Mouse (Mus musculus) embryonic facial prominence, embryonic 14.5 days (tissue): ENCODE data around the gene Kctd20. TPM values are rescaled to one million over a fixed set of nuclear protein-coding genes. Genes with fewer than 3 reads are reported as not detected.
"Not testable (repeated sequence)": the region's sequence is repeated elsewhere in the genome, so short reads cannot be mapped to it uniquely, and the experiment has no call there.

Source experiments
- ATAC-seq: fragments of 200-750 bp; cut with Nextera tagmentation; 2 replicates; pipeline ENCODE4 v1.8.0; 2017; ENCODE audit warnings: low read depth, moderate number of reproducible peaks, moderate TSS enrichment
- DNase-seq: peaks from one replicate; pipeline ENCODE4 v3.0.0-alpha.2; 2015; ENCODE audit warnings: low spot score
- H3K27ac ChIP-seq: fragments of 300-500 bp; sonication (generic); replicated peaks from 2 replicates; pipeline ENCODE4 v1.5.1; 2014; ENCODE audit warnings: low read depth, mild to moderate bottlenecking, low read length, moderate library complexity
- H3K27me3 ChIP-seq: fragments of 300-500 bp; sonication (generic); replicated peaks from 2 replicates; pipeline ENCODE4 v1.6.1; 2014; ENCODE audit warnings: low read length; ENCODE audit not compliant: control insufficient read depth, insufficient read depth
- H3K36me3 ChIP-seq: fragments of 300-500 bp; sonication (generic); 2 replicates; pipeline ENCODE4 v1.6.1; 2014; ENCODE audit warnings: low read length, mixed read lengths; ENCODE audit not compliant: control insufficient read depth, insufficient read depth
- H3K4me1 ChIP-seq: fragments of 300-500 bp; sonication (generic); 2 replicates; pipeline ENCODE4 v1.6.1; 2014; ENCODE audit warnings: antibody characterized with exemption, low read length; ENCODE audit not compliant: control insufficient read depth, insufficient read depth
- H3K4me2 ChIP-seq: fragments of 300-500 bp; sonication (generic); 2 replicates; pipeline ENCODE4 v1.6.1; 2014; ENCODE audit warnings: low read depth, mild to moderate bottlenecking, low read length, moderate library complexity, mixed read lengths
- H3K4me3 ChIP-seq: fragments of 300-500 bp; sonication (generic); 2 replicates; pipeline ENCODE4 v1.5.1; 2014; ENCODE audit warnings: low read depth, mild to moderate bottlenecking, low read length
- H3K9ac ChIP-seq: fragments of 300-500 bp; sonication (generic); 2 replicates; pipeline ENCODE4 v1.6.1; 2014; ENCODE audit warnings: low read depth, mild to moderate bottlenecking, low read length, moderate library complexity, mixed read lengths
- H3K9me3 ChIP-seq: fragments of 300-500 bp; sonication (generic); 2 replicates; pipeline ENCODE4 v1.6.1; 2016; ENCODE audit warnings: low read length; ENCODE audit not compliant: control insufficient read depth
- WGBS: fragments of 180-500 bp; shearing (Covaris S2); extraction: QIAGEN DNeasy Blood & Tissue Kit; methylation state at CpG from one replicate; pipeline ENCODE4 v1.1.7; 2014; 5-methylcytosine and 5-hydroxymethylcytosine counted together
- polyA plus RNA-seq: library from polyadenylated mRNA; unstranded; fragments of >200 nt; fragmentation: Nextera tagmentation; extraction: Ambion mirVana; gene quantifications from 2 replicates; pipeline ENCODE4 v1.2.1, GENCODE M21; 2014

Gene Kctd20
- polyA plus RNA-seq, 1 experiment from 2014 or later: 79.0 TPM

GRCm38 (mm10) chr17:28986833-28987232 lies 35.1 kb downstream of the Kctd20 start:
- Histone ChIP-seq H3K4me3 (no peak overlapping the region), H3K9ac (no peak overlapping the region), H3K36me3 (peaks cover 91% of the 10 kb centered on the region), H3K27me3 (no peaks in the 10 kb centered on the region), H3K4me2 (no peak overlapping the region), H3K4me1 (no peaks in the 10 kb centered on the region), H3K9me3 (no peaks in the 10 kb centered on the region), H3K27ac (no peak overlapping the region)
- DNase-seq (no peak), ATAC-seq (no peak)

GRCm38 (mm10) chr17:28987713-28988112 lies 36.0 kb downstream of the Kctd20 start:
- Histone ChIP-seq H3K36me3 (peaks cover 86% of the 10 kb centered on the region), H3K27me3 (no peaks in the 10 kb centered on the region), H3K4me1 (no peaks in the 10 kb centered on the region), H3K9ac (no peak overlapping the region), H3K9me3 (no peaks in the 10 kb centered on the region), H3K4me3 (no peak overlapping the region), H3K27ac (no peak overlapping the region), H3K4me2 (no peak overlapping the region)
- ATAC-seq (no peak), DNase-seq (peak; percentile 61)
- WGBS: 70% methylated on average over 4 of the region's 4 CpGs

GRCm38 (mm10) chr17:28988291-28988690 lies 36.5 kb downstream of the Kctd20 start:
- DNase-seq (peak; percentile 55), ATAC-seq (no peak)
- no peaks in the 10 kb centered on the region for H3K27me3 ChIP-seq
- no peaks in the 10 kb centered on the region for H3K4me1 ChIP-seq
- H3K4me2 ChIP-seq: no peak overlapping the region
- H3K36me3 ChIP-seq: peaks cover 81% of the 10 kb centered on the region
- WGBS: 85% methylated on average over 4 of the region's 4 CpGs
- H3K27ac ChIP-seq: no peak overlapping the region
- no peak overlapping the region for H3K4me3 ChIP-seq
- H3K9me3 ChIP-seq: no peaks in the 10 kb centered on the region
- no peak overlapping the region for H3K9ac ChIP-seq

- Histone ChIP-seq H3K27ac (no peak overlapping the region), H3K4me1 (no peaks in the 10 kb centered on the region), H3K4me2 (no peak overlapping the region), H3K27me3 (no peaks in the 10 kb centered on the region), H3K9ac (no peak overlapping the region), H3K4me3 (no peak overlapping the region), H3K9me3 (no peaks in the 10 kb centered on the region), H3K36me3 (peaks cover 74% of the 10 kb centered on the region)
- DNase-seq (no peak), ATAC-seq (no peak)
- 78% methylated on average over 3 of the region's 3 CpGs for WGBS
These were observed 37.2 kb downstream of the Kctd20 start for GRCm38 (mm10) chr17:28988996-28989395.

- no peak for ATAC-seq
- Histone ChIP-seq H3K36me3 (peaks cover 75% of the 10 kb centered on the region), H3K9ac (no peak overlapping the region), H3K4me1 (no peaks in the 10 kb centered on the region), H3K9me3 (no peaks in the 10 kb centered on the region), H3K27me3 (no peaks in the 10 kb centered on the region), H3K4me3 (no peak overlapping the region), H3K27ac (no peak overlapping the region), H3K4me2 (no peak overlapping the region)
- no peak for DNase-seq
- WGBS: 67% methylated on average over 4 of the region's 4 CpGs
These were observed 38.3 kb downstream of the Kctd20 start for GRCm38 (mm10) chr17:28990060-28990459.

GRCm38 (mm10) chr17:28991286-28991685 lies 39.5 kb downstream of the Kctd20 start:
- H3K36me3 ChIP-seq: peaks cover 74% of the 10 kb centered on the region
- H3K4me3 ChIP-seq: no peak overlapping the region
- H3K27ac ChIP-seq: no peak overlapping the region
- no peak overlapping the region for H3K9ac ChIP-seq
- H3K4me2 ChIP-seq: no peak overlapping the region
- DNase-seq: no peak
- H3K9me3 ChIP-seq: no peaks in the 10 kb centered on the region
- WGBS: 79% methylated on average over 9 of the region's 9 CpGs
- H3K27me3 ChIP-seq: no peaks in the 10 kb centered on the region
- no peak for ATAC-seq
- no peaks in the 10 kb centered on the region for H3K4me1 ChIP-seq

GRCm38 (mm10) chr17:28992105-28992504 lies 40.4 kb downstream of the Kctd20 start:
- WGBS: 73% methylated on average over 7 of the region's 7 CpGs
- no peak overlapping the region for H3K27ac ChIP-seq
- peaks cover 73% of the 10 kb centered on the region for H3K36me3 ChIP-seq

GRCm38 (mm10) chr17:28993004-28993403 lies 41.3 kb downstream of the Kctd20 start:
- not testable (repeated sequence) for H3K27me3 ChIP-seq, H3K4me3 ChIP-seq, ATAC-seq, H3K4me1 ChIP-seq, H3K9ac ChIP-seq, H3K27ac ChIP-seq, H3K4me2 ChIP-seq, H3K9me3 ChIP-seq, DNase-seq
- WGBS: 100% methylated on average over 1 of the region's 1 CpGs
- peaks cover 73% of the 10 kb centered on the region for H3K36me3 ChIP-seq

More at GRCm38 (mm10) chr17:28992105-28992504, 40.4 kb downstream of the Kctd20 start:
- H3K27me3 ChIP-seq: no peaks in the 10 kb centered on the region
- no peak overlapping the region for H3K4me2 ChIP-seq
- no peak overlapping the region for H3K4me3 ChIP-seq
- ATAC-seq (no peak), DNase-seq (peak; percentile 44)
- H3K9me3 ChIP-seq: no peaks in the 10 kb centered on the region
- no peaks in the 10 kb centered on the region for H3K4me1 ChIP-seq
- H3K9ac ChIP-seq: no peak overlapping the region

- Histone ChIP-seq H3K9ac (no peak overlapping the region), H3K9me3 (no peaks in the 10 kb centered on the region), H3K36me3 (peaks cover 73% of the 10 kb centered on the region), H3K4me2 (no peak overlapping the region), H3K4me1 (no peaks in the 10 kb centered on the region), H3K27me3 (no peaks in the 10 kb centered on the region), H3K4me3 (no peak overlapping the region), H3K27ac (no peak overlapping the region)
- DNase-seq (no peak), ATAC-seq (no peak)
- WGBS: 90% methylated on average over 4 of the region's 4 CpGs
These were observed 42.9 kb downstream of the Kctd20 start for GRCm38 (mm10) chr17:28994615-28995014.
